Mouse (Mus musculus) liver, embryonic 14.5 days (tissue): ENCODE results near the gene Mrvi1.
A peak's percentile ranks its signal among the peaks of the same experiment; 100 is the strongest.

Source experiments
- CTCF ChIP-seq: IDR thresholded peaks from 2 replicates; pipeline ENCODE4 v1.5.1; 2016; ENCODE audit warnings: antibody characterized with exemption, low read depth, control low read depth
- EP300 ChIP-seq: IDR thresholded peaks from 2 replicates; pipeline ENCODE4 v1.6.1; 2016; ENCODE audit warnings: antibody characterized with exemption, low read depth

- TF ChIP-seq EP300 (peak; percentile 95), CTCF (no peak)
These were observed 163.4 kb downstream of the Mrvi1 start for GRCm38 (mm10) chr7:110818787-110819350.
